Mouse (Mus musculus) heart, adult 2 months (tissue): ENCODE data around the gene Pax3.

Source experiments
- CTCF ChIP-seq: fragments of 200-600 bp; IDR thresholded peaks from 2 replicates; pipeline ENCODE4 v1.8.1; 2022; ENCODE audit warnings: antibody characterized with exemption, mild to moderate bottlenecking, moderate library complexity
- EP300 ChIP-seq: fragments of 200-500 bp; IDR thresholded peaks from 2 replicates; pipeline ENCODE4 v1.6.1; 2011; ENCODE audit warnings: low read depth, low read length, control low read depth; ENCODE audit not compliant: insufficient read depth
- POLR2A ChIP-seq: fragments of 200-500 bp; IDR thresholded peaks from 2 replicates; pipeline ENCODE4 v1.6.1; 2011; ENCODE audit warnings: mild to moderate bottlenecking, low read depth, low read length, control low read depth; ENCODE audit not compliant: insufficient read depth

- TF ChIP-seq POLR2A (no peak), EP300 (no peak), CTCF (no peak)
These were observed 24.6 kb downstream of the Pax3 start for GRCm38 (mm10) chr1:78172334-78172733.
